Mouse (Mus musculus): Measurements from ENCODE around the gene Dnah6. TPM values are rescaled to one million over a fixed set of nuclear protein-coding genes. Genes with fewer than 3 reads are reported as not detected.
A peak's percentile ranks its signal among the peaks of the same experiment; 100 is the strongest.

Gene Dnah6
- polyA plus RNA-seq, 1 experiment from 2014 or later, result 0.14 TPM

GRCm38 (mm10) chr6:73247452-73247851, 26.0 kb upstream of the Dnah6 start:
- Histone ChIP-seq H3K4me1 (ENCODE audit: control insufficient read depth in 2 of 2, insufficient read depth in 2 of 2, low read length in 2 of 2) (peaks cover 0 to 12% of the 10 kb centered on the region in 2 experiments; a peak in 3 of 4 replicates), H3K4me3 (ENCODE audit: control insufficient read depth in 1 of 2, insufficient read depth in 1 of 2, low read depth in 1 of 2, low read length in 2 of 2) (peak overlapping the region in 1 of 2 experiments; percentile 97; a peak in 1 of 4 replicates), H3K27me3 (ENCODE audit: control insufficient read depth, insufficient read depth, low read length) (no peaks in the 10 kb centered on the region), H3K9ac (ENCODE audit: low read length) (peak overlapping the region; percentile 98; the same call in 1 of the 2 replicates), H3K9me3 (ENCODE audit: control insufficient read depth, low read length) (no peaks in the 10 kb centered on the region), H3K27ac (replicated peaks in 1 of 2; ENCODE audit: control insufficient read depth in 1 of 2, insufficient read depth in 1 of 2, low read depth in 2 of 2, low read length in 2 of 2) (no peak overlapping the region), H3K4me2 (ENCODE audit: low read length) (peak overlapping the region; percentile 88), H3K36me3 (ENCODE audit: control insufficient read depth, insufficient read depth, low read length) (no peaks in the 10 kb centered on the region)
- ATAC-seq (ENCODE audit: insufficient number of reproducible peaks, insufficient read depth, low FRiP score, low read depth), result no peak
- 47% methylated on average over 4 of the region's 4 CpGs for WGBS

GRCm38 (mm10) chr6:73246821-73247220, 25.4 kb upstream of the Dnah6 start:
- Histone ChIP-seq H3K27me3 (ENCODE audit: control insufficient read depth, insufficient read depth, low read length) (no peaks in the 10 kb centered on the region), H3K36me3 (ENCODE audit: control insufficient read depth, insufficient read depth, low read length) (no peaks in the 10 kb centered on the region), H3K4me1 (ENCODE audit: control insufficient read depth in 2 of 2, insufficient read depth in 2 of 2, low read length in 2 of 2) (peaks cover 0 to 12% of the 10 kb centered on the region in 2 experiments; a peak in 3 of 4 replicates), H3K9me3 (ENCODE audit: control insufficient read depth, low read length) (no peaks in the 10 kb centered on the region), H3K4me3 (ENCODE audit: control insufficient read depth in 1 of 2, insufficient read depth in 1 of 2, low read depth in 1 of 2, low read length in 2 of 2) (no peak overlapping the region), H3K9ac (ENCODE audit: low read length) (no peak overlapping the region), H3K27ac (replicated peaks in 1 of 2; ENCODE audit: control insufficient read depth in 1 of 2, insufficient read depth in 1 of 2, low read depth in 2 of 2, low read length in 2 of 2) (no peak overlapping the region), H3K4me2 (ENCODE audit: low read length) (no peak overlapping the region)
- 81% methylated on average over 2 of the region's 2 CpGs for WGBS
- no peak for ATAC-seq (ENCODE audit: insufficient number of reproducible peaks, insufficient read depth, low FRiP score, low read depth)

GRCm38 (mm10) chr6:73235650-73236049, 14.2 kb upstream of the Dnah6 start:
- no peak overlapping the region for H3K27ac ChIP-seq (replicated peaks in 1 of 2; ENCODE audit: control insufficient read depth in 1 of 2, insufficient read depth in 1 of 2, low read depth in 2 of 2, low read length in 2 of 2)
- no peak overlapping the region for H3K9ac ChIP-seq (ENCODE audit: low read length)
- no peak for ATAC-seq (ENCODE audit: insufficient number of reproducible peaks, insufficient read depth, low FRiP score, low read depth)
- 73% methylated on average over 3 of the region's 3 CpGs for WGBS
- H3K9me3 ChIP-seq (ENCODE audit: control insufficient read depth, low read length), result 0 out of 2 replicates have a peak, but pooled peaks cover 4% of the 10 kb centered on the region
- no peaks in the 10 kb centered on the region for H3K36me3 ChIP-seq (ENCODE audit: control insufficient read depth, insufficient read depth, low read length)
- H3K4me2 ChIP-seq (ENCODE audit: low read length), result no peak overlapping the region
- no peak overlapping the region for H3K4me3 ChIP-seq (ENCODE audit: control insufficient read depth in 1 of 2, insufficient read depth in 1 of 2, low read depth in 1 of 2, low read length in 2 of 2)
- H3K4me1 ChIP-seq (ENCODE audit: control insufficient read depth in 2 of 2, insufficient read depth in 2 of 2, low read length in 2 of 2), result no peaks in the 10 kb centered on the region
- no peaks in the 10 kb centered on the region for H3K27me3 ChIP-seq (ENCODE audit: control insufficient read depth, insufficient read depth, low read length)

- 84% methylated on average over 6 of the region's 6 CpGs for WGBS
- no peak overlapping the region for H3K4me2 ChIP-seq (ENCODE audit: low read length)
- 0 out of 2 replicates have a peak, but pooled peaks cover 4% of the 10 kb centered on the region for H3K9me3 ChIP-seq (ENCODE audit: control insufficient read depth, low read length)
Observed at GRCm38 (mm10) chr6:73234302-73234900, 12.9 kb upstream of the Dnah6 start.

GRCm38 (mm10) chr6:73233202-73233726, 11.8 kb upstream of the Dnah6 start:
- H3K27me3 ChIP-seq (ENCODE audit: control insufficient read depth, insufficient read depth, low read length), result no peaks in the 10 kb centered on the region
- no peak overlapping the region for H3K4me3 ChIP-seq (ENCODE audit: control insufficient read depth in 1 of 2, insufficient read depth in 1 of 2, low read depth in 1 of 2, low read length in 2 of 2)
- H3K4me1 ChIP-seq (ENCODE audit: control insufficient read depth in 2 of 2, insufficient read depth in 2 of 2, low read length in 2 of 2), result no peaks in the 10 kb centered on the region
- no peaks in the 10 kb centered on the region for H3K36me3 ChIP-seq (ENCODE audit: control insufficient read depth, insufficient read depth, low read length)
- 85% methylated on average over 6 of the region's 6 CpGs for WGBS
- no peak overlapping the region for H3K4me2 ChIP-seq (ENCODE audit: low read length)
- ATAC-seq (ENCODE audit: insufficient number of reproducible peaks, insufficient read depth, low FRiP score, low read depth), result no peak
- H3K9ac ChIP-seq (ENCODE audit: low read length), result no peak overlapping the region
- H3K27ac ChIP-seq (replicated peaks in 1 of 2; ENCODE audit: control insufficient read depth in 1 of 2, insufficient read depth in 1 of 2, low read depth in 2 of 2, low read length in 2 of 2), result no peak overlapping the region
- 0 out of 2 replicates have a peak, but pooled peaks cover 4% of the 10 kb centered on the region for H3K9me3 ChIP-seq (ENCODE audit: control insufficient read depth, low read length)

More at GRCm38 (mm10) chr6:73234302-73234900, 12.9 kb upstream of the Dnah6 start:
- no peak overlapping the region for H3K4me3 ChIP-seq (ENCODE audit: control insufficient read depth in 1 of 2, insufficient read depth in 1 of 2, low read depth in 1 of 2, low read length in 2 of 2)
- H3K36me3 ChIP-seq (ENCODE audit: control insufficient read depth, insufficient read depth, low read length), result no peaks in the 10 kb centered on the region
- no peak overlapping the region for H3K9ac ChIP-seq (ENCODE audit: low read length)
- H3K4me1 ChIP-seq (ENCODE audit: control insufficient read depth in 2 of 2, insufficient read depth in 2 of 2, low read length in 2 of 2), result no peaks in the 10 kb centered on the region
- ATAC-seq (ENCODE audit: insufficient number of reproducible peaks, insufficient read depth, low FRiP score, low read depth), result no peak
- no peaks in the 10 kb centered on the region for H3K27me3 ChIP-seq (ENCODE audit: control insufficient read depth, insufficient read depth, low read length)
- H3K27ac ChIP-seq (replicated peaks in 1 of 2; ENCODE audit: control insufficient read depth in 1 of 2, insufficient read depth in 1 of 2, low read depth in 2 of 2, low read length in 2 of 2), result no peak overlapping the region

GRCm38 (mm10) chr6:73232152-73232584, 10.7 kb upstream of the Dnah6 start:
- Histone ChIP-seq H3K27ac (replicated peaks in 1 of 2; ENCODE audit: control insufficient read depth in 1 of 2, insufficient read depth in 1 of 2, low read depth in 2 of 2, low read length in 2 of 2) (no peak overlapping the region), H3K4me2 (ENCODE audit: low read length) (no peak overlapping the region), H3K4me1 (ENCODE audit: control insufficient read depth in 2 of 2, insufficient read depth in 2 of 2, low read length in 2 of 2) (no peaks in the 10 kb centered on the region), H3K36me3 (ENCODE audit: control insufficient read depth, insufficient read depth, low read length) (no peaks in the 10 kb centered on the region), H3K27me3 (ENCODE audit: control insufficient read depth, insufficient read depth, low read length) (no peaks in the 10 kb centered on the region), H3K4me3 (ENCODE audit: control insufficient read depth in 1 of 2, insufficient read depth in 1 of 2, low read depth in 1 of 2, low read length in 2 of 2) (no peak overlapping the region), H3K9me3 (ENCODE audit: control insufficient read depth, low read length) (no peaks in the 10 kb centered on the region), H3K9ac (ENCODE audit: low read length) (no peak overlapping the region)
- WGBS, result 85% methylated on average over 12 of the region's 12 CpGs
- ATAC-seq (ENCODE audit: insufficient number of reproducible peaks, insufficient read depth, low FRiP score, low read depth), result no peak

GRCm38 (mm10) chr6:73228881-73229280, 7.4 kb upstream of the Dnah6 start:
- 78% methylated on average over 3 of the region's 3 CpGs for WGBS
- H3K9me3 ChIP-seq (ENCODE audit: control insufficient read depth, low read length), result no peaks in the 10 kb centered on the region
- no peaks in the 10 kb centered on the region for H3K36me3 ChIP-seq (ENCODE audit: control insufficient read depth, insufficient read depth, low read length)
- no peak overlapping the region for H3K4me2 ChIP-seq (ENCODE audit: low read length)
- H3K27ac ChIP-seq (replicated peaks in 1 of 2; ENCODE audit: control insufficient read depth in 1 of 2, insufficient read depth in 1 of 2, low read depth in 2 of 2, low read length in 2 of 2), result no peak overlapping the region
- ATAC-seq (ENCODE audit: insufficient number of reproducible peaks, insufficient read depth, low FRiP score, low read depth), result no peak
- H3K4me3 ChIP-seq (ENCODE audit: control insufficient read depth in 1 of 2, insufficient read depth in 1 of 2, low read depth in 1 of 2, low read length in 2 of 2), result no peak overlapping the region
- H3K9ac ChIP-seq (ENCODE audit: low read length), result no peak overlapping the region
- peaks cover 0 to 2% of the 10 kb centered on the region in 2 experiments; a peak in 1 of 4 replicates for H3K4me1 ChIP-seq (ENCODE audit: control insufficient read depth in 2 of 2, insufficient read depth in 2 of 2, low read length in 2 of 2)
- H3K27me3 ChIP-seq (ENCODE audit: control insufficient read depth, insufficient read depth, low read length), result no peaks in the 10 kb centered on the region
